Mouse (Mus musculus): ENCODE measurements around the gene Pnpla5. TPM values are rescaled to one million over a fixed set of nuclear protein-coding genes. Genes with fewer than 3 reads are reported as not detected.

The Pnpla5 gene
- total and polyA plus RNA-seq, 3 experiments, result not detected

- Histone ChIP-seq H3K27ac (ENCODE audit: insufficient read depth, low read depth) (no peak overlapping the region), H3K79me2 (replicated peaks; ENCODE audit: control insufficient read depth, extremely low read depth, insufficient read depth, poor library complexity, severe bottlenecking) (no peaks in the 10 kb centered on the region), H3K9ac (ENCODE audit: insufficient read depth, low read depth) (no peak overlapping the region), H3K4me1 (ENCODE audit: control insufficient read depth in 1 of 2, insufficient read depth in 2 of 2) (no peaks in the 10 kb centered on the region), H3K4me3 (replicated peaks in 1 of 3; ENCODE audit: low read depth in 2 of 3, low read length in 2 of 3, poor library complexity in 1 of 3) (no peak overlapping the region), H3K4me2 (ENCODE audit: insufficient read depth, low read depth, poor library complexity, severe bottlenecking) (no peak overlapping the region), H3K36me3 (replicated peaks in 1 of 2; ENCODE audit: control insufficient read depth in 1 of 2, insufficient read depth in 1 of 2, low read length in 1 of 2) (no peaks in the 10 kb centered on the region), H3K27me3 (replicated peaks) (peaks cover 84% of the 10 kb centered on the region), H3K9me3 (replicated peaks; ENCODE audit: low read length) (no peaks in the 10 kb centered on the region)
- DNase-seq (ENCODE audit: extremely low read depth), result no peak
- TF ChIP-seq ZC3H11A (IDR thresholded peaks at IDR 0.05; ENCODE audit: low read depth, low read length) (no peak), JUND (conservative IDR thresholded peaks at IDR 0.05; ENCODE audit: low read depth, low read length) (no peak), TBP (conservative IDR thresholded peaks at IDR 0.05; ENCODE audit: low read depth, low read length) (no peak), USF1 (IDR thresholded peaks at IDR 0.05; ENCODE audit: low read depth, low read length) (no peak), ZKSCAN1 (IDR thresholded peaks at IDR 0.05; ENCODE audit: borderline replicate concordance, low read depth, low read length) (no peak), JUN (IDR thresholded peaks at IDR 0.05; ENCODE audit: insufficient read depth, low read depth, low read length) (no peak), SMC3 (IDR thresholded peaks at IDR 0.05; ENCODE audit: low read depth, low read length) (no peak), NELFE (IDR thresholded peaks at IDR 0.05; ENCODE audit: low read depth, low read length) (no peak), ZMIZ1 (IDR thresholded peaks at IDR 0.05; ENCODE audit: low read depth, low read length) (no peak)
- dilution Hi-C loops (cut with MboI; ENCODE audit: extremely low pct_ligation_motif_present, extremely low pct_unique_long_range_greater_than_20kb, low sequenced_read_pairs), result no loop called here
- in situ Hi-C loops (cut with MboI; ENCODE audit: low pct_ligation_motif_present, low pct_unique_long_range_greater_than_20kb, low sequenced_read_pairs), result no loop called here
Observed at GRCm38 (mm10) chr15:84086364-84086763, 36.6 kb downstream of the Pnpla5 start.

GRCm38 (mm10) chr15:84080069-84080468 is 42.9 kb downstream of the Pnpla5 start:
- Histone ChIP-seq H3K4me3 (replicated peaks in 1 of 3; ENCODE audit: low read depth in 2 of 3, low read length in 2 of 3, poor library complexity in 1 of 3) (no peak overlapping the region), H3K4me2 (ENCODE audit: insufficient read depth, low read depth, poor library complexity, severe bottlenecking) (no peak overlapping the region), H3K27me3 (replicated peaks) (peaks cover 88% of the 10 kb centered on the region), H3K9me3 (replicated peaks; ENCODE audit: low read length) (no peaks in the 10 kb centered on the region), H3K79me2 (replicated peaks; ENCODE audit: control insufficient read depth, extremely low read depth, insufficient read depth, poor library complexity, severe bottlenecking) (no peaks in the 10 kb centered on the region), H3K9ac (ENCODE audit: insufficient read depth, low read depth) (no peak overlapping the region), H3K27ac (ENCODE audit: insufficient read depth, low read depth) (no peak overlapping the region), H3K4me1 (ENCODE audit: control insufficient read depth in 1 of 2, insufficient read depth in 2 of 2) (no peaks in the 10 kb centered on the region), H3K36me3 (replicated peaks in 1 of 2; ENCODE audit: control insufficient read depth in 1 of 2, insufficient read depth in 1 of 2, low read length in 1 of 2) (no peaks in the 10 kb centered on the region)
- in situ Hi-C loops (cut with MboI; ENCODE audit: low pct_ligation_motif_present, low pct_unique_long_range_greater_than_20kb, low sequenced_read_pairs), result no loop called here
- dilution Hi-C loops (cut with MboI; ENCODE audit: extremely low pct_ligation_motif_present, extremely low pct_unique_long_range_greater_than_20kb, low sequenced_read_pairs), result no loop called here
- TF ChIP-seq MYC (IDR thresholded peaks at IDR 0.05; ENCODE audit: low read depth, low read length) (no peak), ZKSCAN1 (IDR thresholded peaks at IDR 0.05; ENCODE audit: borderline replicate concordance, low read depth, low read length) (no peak), TCF12 (IDR thresholded peaks at IDR 0.05; ENCODE audit: low read depth, low read length) (no peak), ZMIZ1 (IDR thresholded peaks at IDR 0.05; ENCODE audit: low read depth, low read length) (no peak), USF1 (IDR thresholded peaks at IDR 0.05; ENCODE audit: low read depth, low read length) (no peak), CTCF (conservative IDR thresholded peaks at IDR 0.05 in 1 of 2, IDR thresholded peaks at IDR 0.05 in 1 of 2; ENCODE audit: low read depth in 2 of 2, low read length in 2 of 2) (no peak), CHD1 (IDR thresholded peaks at IDR 0.05; ENCODE audit: low read depth, low read length) (no peak), NELFE (IDR thresholded peaks at IDR 0.05; ENCODE audit: low read depth, low read length) (no peak), EP300 (IDR thresholded peaks at IDR 0.05; ENCODE audit: low read length) (no peak), USF2 (conservative IDR thresholded peaks at IDR 0.05; ENCODE audit: low read depth, low read length) (no peak), MEF2A (IDR thresholded peaks at IDR 0.05; ENCODE audit: borderline replicate concordance, low read depth, low read length) (no peak), BHLHE40 (IDR thresholded peaks at IDR 0.05; ENCODE audit: low read depth, low read length) (no peak), IRF4 (IDR thresholded peaks at IDR 0.05; ENCODE audit: low read depth, low read length) (no peak), PAX5 (IDR thresholded peaks at IDR 0.05; ENCODE audit: low read length) (no peak), POLR2A (IDR thresholded peaks at IDR 0.05; ENCODE audit: low read depth, low read length) (no peak), MXI1 (IDR thresholded peaks at IDR 0.05; ENCODE audit: low read depth, low read length) (no peak), MAZ (IDR thresholded peaks at IDR 0.05; ENCODE audit: low read depth, low read length) (no peak), JUND (conservative IDR thresholded peaks at IDR 0.05; ENCODE audit: low read depth, low read length) (no peak), ZC3H11A (IDR thresholded peaks at IDR 0.05; ENCODE audit: low read depth, low read length) (no peak)
- DNase-seq (ENCODE audit: extremely low read depth), result no peak
